Mouse (Mus musculus): Measurements from ENCODE around the gene Cenpp. TPM values are rescaled to one million over a fixed set of nuclear protein-coding genes. Genes with fewer than 3 reads are reported as not detected.

The Cenpp gene
- polyA plus RNA-seq, 1 experiment from 2014 or later, result 5.7 TPM

- no peak within 1 kb of the TSS for H3K9ac ChIP-seq
- no peaks in the 10 kb centered on the region for H3K27me3 ChIP-seq (replicated peaks)
- no peak within 1 kb of the TSS for H3K4me2 ChIP-seq
- WGBS, result 75% methylated on average over 6 of the region's 6 CpGs
- no peaks in the 10 kb centered on the region for H3K9me3 ChIP-seq
- no peaks in the 10 kb centered on the region for H3K36me3 ChIP-seq (replicated peaks)
- no peaks in the 10 kb centered on the region for H3K4me1 ChIP-seq
- no peak within 1 kb of the TSS for H3K4me3 ChIP-seq
- no peak for ATAC-seq (replicated peaks)
- no peak within 1 kb of the TSS for H3K27ac ChIP-seq
Measured at GRCm38 (mm10) chr13:49492376-49493368, 159.9 kb downstream of the Cenpp start, which contains the start of gene Tes3-ps. Gene Tes3-ps, plus strand, starts transcription at chr13:49493318.

- Histone ChIP-seq H3K36me3 (replicated peaks) (no peaks in the 10 kb centered on the region), H3K27ac (no peak overlapping the region), H3K9me3 (no peaks in the 10 kb centered on the region), H3K4me2 (no peak overlapping the region), H3K4me1 (no peaks in the 10 kb centered on the region), H3K27me3 (replicated peaks) (no peaks in the 10 kb centered on the region), H3K4me3 (no peak overlapping the region), H3K9ac (no peak overlapping the region)
- no peak for ATAC-seq (replicated peaks)
- 92% methylated on average over 5 of the region's 5 CpGs for WGBS
Measured at GRCm38 (mm10) chr13:49485388-49485787, 167.2 kb downstream of the Cenpp start.

- Histone ChIP-seq H3K9ac (no peak overlapping the region), H3K9me3 (no peaks in the 10 kb centered on the region), H3K27ac (no peak overlapping the region), H3K4me1 (no peaks in the 10 kb centered on the region), H3K27me3 (replicated peaks) (no peaks in the 10 kb centered on the region), H3K4me2 (no peak overlapping the region), H3K36me3 (replicated peaks) (no peaks in the 10 kb centered on the region), H3K4me3 (no peak overlapping the region)
- WGBS, result 58% methylated on average over 5 of the region's 5 CpGs
- no peak for ATAC-seq (replicated peaks)
Measured at GRCm38 (mm10) chr13:49480551-49480950, 172.0 kb downstream of the Cenpp start.

GRCm38 (mm10) chr13:49480057-49480456, 172.5 kb downstream of the Cenpp start:
- H3K4me3 ChIP-seq, result no peak overlapping the region
- H3K4me2 ChIP-seq, result no peak overlapping the region
- H3K36me3 ChIP-seq (replicated peaks), result no peaks in the 10 kb centered on the region
- H3K9ac ChIP-seq, result no peak overlapping the region
- H3K4me1 ChIP-seq, result no peaks in the 10 kb centered on the region
- no peak overlapping the region for H3K27ac ChIP-seq
- H3K27me3 ChIP-seq (replicated peaks), result no peaks in the 10 kb centered on the region
- H3K9me3 ChIP-seq, result no peaks in the 10 kb centered on the region
- ATAC-seq (replicated peaks), result no peak
- WGBS, result 80% methylated on average over 2 of the region's 2 CpGs

GRCm38 (mm10) chr13:49479399-49479798, 173.2 kb downstream of the Cenpp start:
- H3K9me3 ChIP-seq, result no peaks in the 10 kb centered on the region
- no peak overlapping the region for H3K9ac ChIP-seq
- no peak for ATAC-seq (replicated peaks)
- no peak overlapping the region for H3K4me3 ChIP-seq
- 77% methylated on average over 4 of the region's 4 CpGs for WGBS
- H3K27me3 ChIP-seq (replicated peaks), result no peaks in the 10 kb centered on the region
- no peak overlapping the region for H3K4me2 ChIP-seq
- H3K27ac ChIP-seq, result no peak overlapping the region
- no peaks in the 10 kb centered on the region for H3K36me3 ChIP-seq (replicated peaks)
- no peaks in the 10 kb centered on the region for H3K4me1 ChIP-seq

- Histone ChIP-seq H3K27ac (no peak overlapping the region), H3K4me3 (no peak overlapping the region), H3K9ac (no peak overlapping the region), H3K27me3 (replicated peaks) (no peaks in the 10 kb centered on the region), H3K4me1 (no peaks in the 10 kb centered on the region), H3K9me3 (no peaks in the 10 kb centered on the region), H3K36me3 (replicated peaks) (no peaks in the 10 kb centered on the region), H3K4me2 (no peak overlapping the region)
- no peak for ATAC-seq (replicated peaks)
- 96% methylated on average over 6 of the region's 6 CpGs for WGBS
Measured at GRCm38 (mm10) chr13:49478851-49479374, 173.7 kb downstream of the Cenpp start.

DNA sequence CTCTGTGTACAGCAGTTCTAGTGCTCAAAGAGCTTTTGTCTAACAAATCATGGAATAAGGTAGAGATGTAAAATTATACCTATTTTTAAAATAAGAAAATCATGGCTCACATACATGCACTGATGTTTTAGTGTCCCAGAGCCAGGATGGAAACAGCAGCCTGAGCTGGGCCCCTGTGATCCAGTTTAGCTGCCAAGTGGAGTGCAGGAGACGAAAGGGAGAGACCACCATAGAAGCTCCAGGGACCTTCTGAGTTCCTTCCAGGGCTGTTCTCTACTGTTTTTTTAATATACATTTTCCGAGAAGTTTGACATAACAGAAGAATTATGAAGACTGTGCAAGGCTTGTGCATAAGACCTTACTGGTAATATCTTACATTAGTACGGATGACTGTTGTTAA, 174.7 kb downstream of the Cenpp start:
- ATAC-seq (replicated peaks), result no peak
- 89% methylated on average over 3 of the region's 3 CpGs for WGBS
- Histone ChIP-seq H3K27ac (no peak overlapping the region), H3K9me3 (no peaks in the 10 kb centered on the region), H3K4me1 (no peaks in the 10 kb centered on the region), H3K4me3 (no peak overlapping the region), H3K36me3 (replicated peaks) (no peaks in the 10 kb centered on the region), H3K9ac (no peak overlapping the region), H3K4me2 (no peak overlapping the region), H3K27me3 (replicated peaks) (no peaks in the 10 kb centered on the region)

GRCm38 (mm10) chr13:49472676-49473005, 179.9 kb downstream of the Cenpp start:
- Histone ChIP-seq H3K27me3 (replicated peaks) (no peaks in the 10 kb centered on the region), H3K36me3 (replicated peaks) (no peaks in the 10 kb centered on the region), H3K9ac (no peak overlapping the region), H3K4me1 (no peaks in the 10 kb centered on the region), H3K27ac (no peak overlapping the region), H3K4me3 (no peak overlapping the region), H3K9me3 (no peaks in the 10 kb centered on the region), H3K4me2 (no peak overlapping the region)
- 93% methylated on average over 6 of the region's 6 CpGs for WGBS
- no peak for ATAC-seq (replicated peaks)

- Histone ChIP-seq H3K4me1 (no peaks in the 10 kb centered on the region), H3K27ac (no peak overlapping the region), H3K9me3 (no peaks in the 10 kb centered on the region), H3K4me2 (no peak overlapping the region), H3K9ac (no peak overlapping the region), H3K27me3 (replicated peaks) (no peaks in the 10 kb centered on the region), H3K36me3 (replicated peaks) (no peaks in the 10 kb centered on the region), H3K4me3 (no peak overlapping the region)
- ATAC-seq (replicated peaks), result no peak
- 63% methylated on average over 4 of the region's 4 CpGs for WGBS
Measured at GRCm38 (mm10) chr13:49471981-49472675, 180.5 kb downstream of the Cenpp start.

- Histone ChIP-seq H3K9ac (no peak overlapping the region), H3K9me3 (no peaks in the 10 kb centered on the region), H3K27me3 (replicated peaks) (no peaks in the 10 kb centered on the region), H3K4me1 (no peaks in the 10 kb centered on the region), H3K4me3 (no peak overlapping the region), H3K27ac (no peak overlapping the region), H3K36me3 (replicated peaks) (no peaks in the 10 kb centered on the region), H3K4me2 (no peak overlapping the region)
- WGBS, result 70% methylated on average over 4 of the region's 4 CpGs
- no peak for ATAC-seq (replicated peaks)
Measured at GRCm38 (mm10) chr13:49470806-49471205, 181.8 kb downstream of the Cenpp start.

- H3K9me3 ChIP-seq, result no peaks in the 10 kb centered on the region
- no peak for ATAC-seq (replicated peaks)
- H3K9ac ChIP-seq, result no peak overlapping the region
- H3K4me1 ChIP-seq, result no peaks in the 10 kb centered on the region
- H3K4me3 ChIP-seq, result no peak overlapping the region
- H3K27ac ChIP-seq, result no peak overlapping the region
- 89% methylated on average over 4 of the region's 4 CpGs for WGBS
- H3K4me2 ChIP-seq, result no peak overlapping the region
- no peaks in the 10 kb centered on the region for H3K27me3 ChIP-seq (replicated peaks)
- no peaks in the 10 kb centered on the region for H3K36me3 ChIP-seq (replicated peaks)
Measured at GRCm38 (mm10) chr13:49470319-49470718, 182.3 kb downstream of the Cenpp start.

GRCm38 (mm10) chr13:49469002-49469401, 183.6 kb downstream of the Cenpp start:
- no peak for ATAC-seq (replicated peaks)
- no peaks in the 10 kb centered on the region for H3K4me1 ChIP-seq
- 94% methylated on average over 5 of the region's 5 CpGs for WGBS
- no peaks in the 10 kb centered on the region for H3K27me3 ChIP-seq (replicated peaks)
- H3K4me3 ChIP-seq, result no peak overlapping the region
- no peak overlapping the region for H3K4me2 ChIP-seq
- H3K9me3 ChIP-seq, result no peaks in the 10 kb centered on the region
- H3K27ac ChIP-seq, result no peak overlapping the region
- no peaks in the 10 kb centered on the region for H3K36me3 ChIP-seq (replicated peaks)
- no peak overlapping the region for H3K9ac ChIP-seq

All from midbrain, embryonic 15.5 days (tissue).